Mouse (Mus musculus) heart, adult 9 months (tissue): ENCODE results near the gene Msh5.
A peak's percentile ranks its signal among the peaks of the same experiment; 100 is the strongest.
"Not testable (repeated sequence)": the region's sequence is repeated elsewhere in the genome, so short reads cannot be mapped to it uniquely, and the experiment has no call there.

ENCODE experiments used
- DNase-seq, 2 experiments: peaks; one replicate each; pipeline ENCODE4 v3.0.0; 2022; ENCODE audit warnings: low spot score in 2 of 2

The Msh5 gene

DNA sequence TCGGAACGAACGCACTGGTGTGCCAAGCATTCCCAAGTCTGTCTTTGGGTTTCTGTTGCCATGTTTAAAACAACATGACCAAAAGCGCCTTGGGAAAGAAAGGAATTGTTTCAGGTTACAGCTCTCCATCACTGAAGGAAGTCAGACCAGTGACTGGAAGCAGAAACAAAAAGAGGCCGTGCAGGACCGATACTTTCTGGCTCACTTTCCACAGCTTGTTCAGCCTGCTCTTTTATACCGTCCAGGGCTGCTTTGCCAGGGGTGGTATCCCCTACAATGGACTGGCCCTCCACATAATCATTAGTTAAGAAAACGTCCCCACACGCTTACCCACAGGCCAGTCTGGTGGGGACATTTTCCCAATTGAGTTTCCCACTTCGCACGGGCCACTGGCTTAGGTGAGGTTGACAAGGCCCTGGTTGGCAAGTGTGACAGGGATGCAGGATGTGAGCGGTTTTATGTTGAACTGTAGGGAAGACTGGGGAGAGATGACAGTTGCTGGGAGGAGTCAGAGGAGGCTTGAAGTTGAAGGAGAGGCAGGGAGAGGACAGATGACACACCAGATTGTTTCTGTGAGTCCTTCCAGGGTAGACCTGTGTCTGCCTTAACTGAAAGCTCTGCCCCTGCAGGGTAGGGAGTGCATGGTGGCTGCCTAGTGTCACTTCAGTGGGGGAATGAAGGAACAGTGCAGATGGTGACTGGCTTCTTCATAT, 44.2 kb downstream of the Msh5 start:
- DNase-seq = no peak

DNA sequence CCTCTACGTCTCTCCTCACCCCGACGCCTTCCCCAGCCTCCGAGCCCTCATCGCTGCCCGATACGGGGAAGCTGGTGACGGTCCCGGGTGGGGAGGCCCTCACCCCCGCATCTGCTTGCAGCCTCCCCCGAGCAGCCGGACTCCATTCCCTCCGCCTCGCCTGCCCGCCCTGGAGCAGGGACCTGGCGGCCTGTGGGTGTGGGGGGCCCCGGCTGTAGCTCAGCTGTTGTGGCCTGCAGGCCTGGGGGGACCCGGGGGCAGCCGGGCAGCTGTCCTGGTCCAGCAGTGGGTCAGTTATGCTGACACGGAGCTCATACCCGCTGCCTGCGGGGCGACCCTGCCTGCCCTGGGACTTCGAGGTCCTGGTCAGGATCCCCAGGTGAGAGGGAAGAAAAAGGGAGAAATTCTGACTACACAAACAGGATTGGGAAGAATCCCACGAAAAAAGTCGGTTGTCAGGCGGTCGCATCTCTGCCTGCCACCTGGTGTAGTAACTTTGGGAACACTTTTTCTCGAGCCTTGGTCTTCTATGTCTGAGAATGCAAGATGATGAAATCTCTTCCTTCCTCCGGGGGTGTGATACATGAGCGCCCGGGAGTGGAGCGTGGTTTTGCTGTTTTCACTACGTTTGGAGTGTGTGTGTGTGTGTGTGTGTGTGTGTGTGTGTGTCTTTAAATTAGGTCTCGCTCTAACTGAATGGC, 44.9 kb downstream of the Msh5 start:
- peak in 1 of 2 experiments; percentile 31 for DNase-seq

DNA sequence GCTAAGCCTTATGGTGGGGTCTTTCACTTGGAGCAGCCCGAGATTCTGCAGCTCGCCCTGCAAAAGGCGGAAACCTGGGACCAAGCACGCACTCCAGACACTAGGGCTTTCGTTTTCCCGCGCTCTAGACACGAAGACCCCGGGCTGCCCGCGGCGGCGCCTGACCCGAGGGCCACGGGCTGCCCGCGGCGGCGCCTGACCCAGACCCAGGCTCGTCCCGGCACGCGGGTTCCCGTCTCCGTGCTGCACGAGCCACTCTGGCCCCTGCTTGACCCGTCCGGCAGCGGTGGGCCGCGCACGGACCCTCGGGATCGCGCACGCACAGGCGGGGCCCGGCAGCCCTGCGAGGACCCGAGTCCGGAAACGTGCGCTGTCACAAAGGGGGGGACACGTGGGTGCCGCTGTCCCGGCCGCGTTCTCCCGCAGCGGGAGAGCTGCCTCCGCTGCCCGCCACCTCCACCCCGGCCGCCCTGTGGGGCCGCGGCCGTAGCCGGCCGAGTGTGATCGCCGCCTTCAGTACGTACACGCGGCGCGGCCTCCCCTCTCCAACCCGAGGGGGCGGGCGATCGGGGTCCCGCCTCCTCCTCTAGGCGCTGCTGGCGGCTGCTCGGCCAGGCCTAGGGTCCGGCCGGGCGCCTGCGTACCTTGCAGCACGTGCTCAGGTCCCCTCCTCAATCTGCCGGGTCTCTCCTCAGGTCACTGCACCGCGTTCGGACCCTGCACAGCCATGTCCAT, 45.7 kb downstream of the Msh5 start, which contains the start of gene Vars:
Gene Vars, plus strand, starts transcription at position 271 of the 735 bp plus-strand sequence.
- DNase-seq = peak; percentile 90

DNA sequence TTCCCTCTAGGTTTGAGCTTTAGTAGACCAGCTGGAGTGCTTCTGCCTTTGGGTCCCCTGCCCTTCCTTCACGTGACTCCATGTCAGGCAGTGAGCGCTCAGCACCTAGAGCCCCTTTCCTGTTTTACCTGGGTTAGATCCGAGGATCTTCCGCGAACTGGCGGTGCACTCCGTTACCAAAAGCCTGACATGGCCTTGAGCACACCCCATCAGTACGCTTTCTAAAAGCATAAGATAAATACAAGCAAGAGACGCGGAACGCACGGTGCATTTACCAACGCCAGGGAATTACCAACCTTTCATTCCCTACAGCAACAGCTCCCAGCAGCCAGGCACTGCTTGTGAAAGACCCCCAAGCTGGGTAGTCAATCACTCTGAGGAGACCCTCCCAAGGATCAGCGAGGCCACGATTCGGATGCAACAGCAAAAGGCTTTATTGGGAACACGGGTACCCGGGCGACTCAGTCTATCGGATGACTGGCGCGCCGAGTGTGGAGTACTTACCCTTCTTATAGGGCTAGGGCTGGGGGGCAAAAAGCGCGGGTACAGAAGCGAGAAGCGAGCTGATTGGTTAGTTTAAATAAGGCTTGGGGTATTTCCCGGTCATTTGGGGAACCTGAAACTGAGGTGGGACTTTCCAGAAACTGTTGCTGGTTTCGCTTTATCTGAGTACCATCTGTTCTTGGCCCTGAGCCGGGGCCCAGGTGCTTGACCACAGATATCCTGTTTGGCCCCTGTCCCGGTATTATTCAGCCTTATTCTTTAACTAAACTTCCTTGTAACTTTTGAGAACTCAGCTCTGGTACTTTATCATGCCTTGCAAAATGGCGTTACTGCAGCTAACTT, 46.5 kb downstream of the Msh5 start:
- not testable (repeated sequence) for DNase-seq

DNA sequence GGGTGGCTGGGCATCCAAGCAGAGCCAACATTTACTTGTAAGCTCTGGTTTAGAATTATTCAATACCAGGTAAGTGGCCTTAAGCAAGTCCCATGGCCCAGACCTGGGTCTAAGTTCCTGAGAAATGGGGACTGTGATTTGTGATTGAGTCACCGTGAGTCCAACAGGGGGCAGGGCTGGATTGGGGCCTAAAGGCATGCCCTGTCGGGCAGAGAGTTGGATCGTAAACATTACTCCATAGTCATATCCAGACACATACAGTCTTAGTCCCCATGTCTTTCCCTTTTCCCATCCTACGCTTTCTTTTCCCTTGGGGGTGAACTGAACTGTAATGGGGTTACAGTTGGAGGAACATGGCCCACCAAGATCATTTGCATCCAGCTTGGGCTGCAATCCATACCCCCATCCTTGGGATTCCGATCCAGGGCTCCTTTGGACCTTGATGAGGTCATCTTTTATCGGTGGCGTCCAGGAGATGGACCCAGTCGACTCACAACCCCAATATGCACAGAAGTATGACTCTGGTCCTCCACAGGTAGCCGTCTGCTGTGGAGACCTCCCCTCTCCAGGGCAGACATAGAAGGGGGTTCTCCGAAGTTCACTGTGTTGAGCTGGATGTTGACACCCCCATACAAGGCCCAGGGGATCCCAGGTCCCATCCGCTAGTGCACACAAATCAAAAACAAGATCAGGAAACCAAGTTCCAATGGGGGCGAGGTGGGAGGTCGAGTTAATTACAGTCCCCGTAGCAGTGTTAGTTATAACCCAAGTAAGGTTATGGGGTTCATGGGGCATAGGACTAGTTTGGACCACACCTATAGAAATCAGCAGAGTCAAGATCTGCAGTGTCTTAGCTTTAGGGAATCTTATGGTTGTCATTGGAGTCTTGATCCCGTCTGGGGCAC, 47.8 kb downstream of the Msh5 start:
- no peak for DNase-seq

DNA sequence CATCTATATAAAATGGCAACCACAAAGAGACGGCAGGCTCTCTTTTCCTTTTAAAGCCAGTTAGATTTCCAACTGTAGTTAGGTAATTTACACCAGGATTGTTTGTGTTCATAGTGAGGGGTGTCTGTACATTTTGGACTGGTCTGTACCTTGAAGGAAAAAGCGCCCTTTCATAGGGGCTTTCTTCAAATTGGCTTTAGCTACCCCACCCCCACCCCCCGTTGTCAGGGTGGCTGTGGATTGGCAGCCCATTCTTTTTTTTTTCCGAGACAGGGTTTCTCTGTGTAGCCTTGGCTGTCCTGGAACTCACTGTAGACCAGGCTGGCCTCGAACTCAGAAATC, 49.4 kb downstream of the Msh5 start:
- DNase-seq = no peak

DNA sequence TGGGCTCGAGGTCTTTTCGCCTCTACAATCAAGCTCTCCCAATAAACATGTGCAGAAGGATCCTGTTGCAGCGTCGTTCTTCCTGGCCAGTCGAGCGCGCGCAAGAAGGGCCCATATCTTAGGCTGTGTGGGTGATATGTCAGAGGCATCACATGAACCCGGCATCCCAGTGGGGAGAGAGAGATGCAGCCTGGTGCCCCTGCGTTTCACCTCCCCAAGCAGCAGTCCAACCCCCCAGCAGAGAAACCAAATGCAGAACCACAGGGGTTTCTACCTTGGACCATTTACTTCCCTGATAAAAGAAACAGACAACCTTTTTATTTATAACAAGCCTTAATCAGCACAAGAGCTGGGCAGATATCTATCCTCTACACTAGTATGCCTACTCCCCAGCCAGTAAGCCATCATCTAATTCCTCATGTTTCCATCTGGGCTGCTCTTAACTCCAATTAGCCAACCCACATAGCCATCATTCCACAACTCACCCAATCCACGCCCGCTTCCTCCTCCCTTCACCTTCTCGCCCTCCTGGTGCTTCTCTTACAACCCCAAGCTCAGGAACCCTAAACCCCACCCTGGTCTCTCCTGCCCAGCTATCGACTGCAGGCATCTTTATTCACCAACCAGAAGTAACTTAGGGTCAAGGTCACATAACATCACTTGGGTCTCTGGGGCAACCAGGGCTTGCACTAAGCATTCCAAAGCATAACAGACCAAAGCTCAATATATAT, 50.0 kb downstream of the Msh5 start:
- no peak for DNase-seq

DNA sequence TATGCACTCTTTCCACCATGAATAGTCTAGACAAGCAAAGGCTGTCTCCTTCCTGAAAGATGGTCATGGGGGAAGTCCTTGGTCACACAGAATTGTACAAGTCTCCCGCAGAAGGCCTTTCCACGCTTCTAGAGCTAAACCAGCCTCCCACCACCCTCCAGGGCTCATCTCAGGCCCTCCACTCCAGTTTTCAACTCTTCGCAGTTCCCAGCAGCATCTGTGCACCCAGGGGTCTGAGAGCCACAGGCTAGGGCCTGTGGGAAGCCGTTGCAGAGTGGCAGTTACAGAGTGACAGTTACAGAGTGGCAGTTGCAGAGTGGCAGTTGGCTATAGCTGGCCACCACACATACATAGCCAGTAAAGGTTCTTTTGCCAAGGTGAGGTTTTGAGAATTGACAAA, 50.6 kb downstream of the Msh5 start:
- not testable (repeated sequence) for DNase-seq

DNA sequence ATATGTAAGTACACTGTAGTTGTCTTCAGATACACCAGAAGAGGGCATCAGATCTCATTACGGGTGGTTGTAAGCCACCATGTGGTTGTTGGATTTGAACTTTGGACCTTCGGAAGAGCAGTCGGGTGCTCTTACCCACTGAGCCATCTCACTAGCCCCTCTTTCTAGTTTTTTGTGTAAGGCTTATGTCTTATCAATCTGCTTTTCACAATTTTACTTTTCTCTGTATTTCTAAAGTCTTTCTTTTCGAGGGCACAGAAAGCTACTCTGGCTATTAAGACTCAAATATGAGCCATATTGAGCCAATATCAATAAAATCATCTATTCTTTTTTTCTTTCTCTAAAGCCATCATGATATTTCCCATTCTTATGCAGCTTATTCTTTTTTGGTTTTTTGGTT, 51.4 kb downstream of the Msh5 start:
- not testable (repeated sequence) for DNase-seq

DNA sequence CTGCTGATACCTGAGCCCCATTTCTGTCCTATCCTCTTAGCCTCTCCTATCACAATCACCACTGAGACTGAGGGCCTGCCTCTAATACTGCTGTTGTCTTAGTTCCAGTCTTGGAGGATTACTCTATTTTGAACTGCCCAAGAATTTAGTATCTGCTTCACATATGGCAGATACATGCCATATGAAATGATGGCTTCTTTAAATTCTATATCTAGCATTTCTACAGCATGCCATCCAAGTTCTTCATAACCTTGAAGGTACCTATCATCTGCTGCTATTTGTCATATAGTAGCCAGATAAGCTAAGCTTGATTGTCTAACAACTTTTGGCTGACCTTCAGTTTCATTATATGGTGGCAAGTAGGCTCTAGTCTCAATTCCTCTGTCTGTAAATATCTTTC, 51.8 kb downstream of the Msh5 start:
- no peak for DNase-seq

DNA sequence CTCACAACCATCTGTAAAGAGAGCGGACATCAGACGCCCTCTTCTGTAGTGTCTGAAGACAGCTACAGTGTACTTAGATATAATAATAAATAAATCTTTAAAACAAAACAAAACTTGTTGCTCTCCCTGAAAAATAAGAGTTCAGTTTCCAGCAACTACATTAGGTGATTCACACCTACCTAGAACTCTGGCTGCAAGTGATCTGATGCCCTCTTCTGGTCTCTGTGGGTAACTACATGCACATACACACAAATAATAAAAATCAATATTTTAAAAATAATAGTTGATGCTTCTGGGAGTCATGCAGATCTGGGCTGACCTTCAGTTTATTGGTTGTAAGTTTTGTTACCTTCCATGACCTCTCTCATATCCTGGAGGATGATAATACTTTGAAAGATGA, 62.3 kb downstream of the Msh5 start:
- DNase-seq = no peak

DNA sequence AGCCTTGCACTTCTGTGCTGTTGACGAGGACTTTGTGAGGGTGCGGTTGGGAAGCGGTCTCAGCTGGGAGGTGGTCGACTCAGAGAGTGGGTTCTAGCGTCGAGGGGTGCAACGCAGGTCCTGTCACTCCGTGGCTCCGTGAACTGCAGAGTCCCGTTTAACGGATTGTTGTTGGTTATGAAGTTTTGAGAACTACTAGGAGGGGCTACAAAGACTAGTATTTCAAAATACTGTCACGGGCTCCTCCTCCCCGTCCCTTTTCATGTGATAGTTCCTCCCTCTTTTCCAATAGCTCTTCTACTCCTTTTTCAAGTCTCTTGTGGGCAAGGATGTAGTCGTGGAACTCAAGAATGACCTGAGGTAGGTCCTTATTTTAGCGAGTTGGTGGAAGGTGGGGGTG, 64.2 kb downstream of the Msh5 start:
- no peak for DNase-seq

DNA sequence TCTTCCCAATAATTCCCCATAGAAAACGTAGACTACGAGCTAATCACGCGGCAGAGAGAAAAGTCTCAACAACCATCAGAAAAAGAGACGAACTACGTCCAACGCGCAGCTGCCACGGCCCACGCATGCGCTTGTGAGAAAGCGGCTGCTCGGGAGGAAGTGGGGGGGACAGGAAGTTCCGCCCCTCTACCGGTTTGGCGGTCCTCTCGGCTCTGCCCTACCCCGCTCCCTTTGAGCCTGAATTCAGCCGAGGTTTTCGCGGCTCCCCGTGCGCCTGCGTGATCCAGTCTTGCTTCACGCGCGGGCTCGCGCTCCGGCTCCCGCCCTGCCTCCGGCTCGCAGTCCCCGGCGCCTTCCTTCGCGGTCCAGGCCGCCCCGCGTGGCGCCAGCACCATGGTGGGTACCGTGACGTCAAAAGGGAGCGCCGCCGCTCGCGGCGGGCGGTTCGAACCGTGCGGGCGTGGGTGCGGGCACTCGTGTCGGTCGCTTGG, 64.8 kb downstream of the Msh5 start, which contains the start of gene Lsm2:
Gene Lsm2, plus strand, starts transcription at position 173 of the 491 bp plus-strand sequence.
- peak; percentile 93 to 94 for DNase-seq

DNA sequence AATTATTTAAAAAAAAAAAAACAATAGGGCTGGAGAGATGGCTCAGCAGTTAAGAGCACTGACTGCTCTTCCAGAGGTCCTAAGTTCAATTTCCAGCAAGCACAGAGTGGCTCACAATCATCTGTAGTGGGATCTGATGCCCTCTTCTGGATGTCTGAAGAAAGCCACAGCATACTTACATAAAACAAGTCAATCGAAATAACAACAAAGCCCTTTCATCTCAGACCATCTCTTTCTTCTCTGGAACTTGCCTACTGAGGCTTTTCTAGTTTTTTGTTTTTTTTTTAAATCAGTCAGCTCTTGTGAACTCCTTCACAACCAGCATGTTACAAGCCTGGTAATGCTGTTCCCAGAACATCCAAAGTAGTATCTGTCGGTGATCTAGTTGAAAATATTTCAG, 65.9 kb downstream of the Msh5 start:
- DNase-seq = peak in 1 of 2 experiments; percentile 57

DNA sequence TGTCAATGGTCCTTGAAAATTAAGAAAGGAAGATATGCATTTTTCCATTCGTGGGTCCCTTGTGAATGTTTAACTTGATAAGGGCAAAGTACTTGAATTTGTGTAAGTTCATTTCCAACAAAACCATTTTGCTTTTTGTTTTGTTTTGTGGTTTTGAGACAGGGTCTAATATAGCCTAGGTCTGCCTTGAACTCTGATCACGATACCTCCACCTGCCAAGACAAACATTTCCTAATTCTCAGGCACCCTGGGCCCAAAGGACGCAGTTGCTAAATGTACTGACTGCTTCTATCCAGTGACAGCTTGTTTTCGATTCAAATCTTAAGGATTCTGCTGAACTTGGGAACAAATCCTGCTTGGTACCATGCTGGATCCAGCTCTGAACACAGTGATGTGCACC, 66.9 kb downstream of the Msh5 start:
- DNase-seq = no peak
